Mouse (Mus musculus) small intestine, adult 2 months (tissue): ENCODE data around the gene Serf2.

Experiments
- CTCF ChIP-seq: fragments of 200-500 bp; IDR thresholded peaks from 2 replicates; pipeline ENCODE4 v1.5.1; 2012; ENCODE audit warnings: low read depth, mild to moderate bottlenecking, control low read depth, inconsistent platforms, low read length, moderate library complexity, mixed read lengths; ENCODE audit not compliant: insufficient replicate concordance, insufficient read length; ENCODE audit errors: extremely low read depth
- POLR2A ChIP-seq: fragments of 200-500 bp; IDR thresholded peaks from 2 replicates; pipeline ENCODE4 v1.6.1; 2012; ENCODE audit warnings: low read depth, mild to moderate bottlenecking, control low read depth, inconsistent platforms, low read length, moderate library complexity

DNA sequence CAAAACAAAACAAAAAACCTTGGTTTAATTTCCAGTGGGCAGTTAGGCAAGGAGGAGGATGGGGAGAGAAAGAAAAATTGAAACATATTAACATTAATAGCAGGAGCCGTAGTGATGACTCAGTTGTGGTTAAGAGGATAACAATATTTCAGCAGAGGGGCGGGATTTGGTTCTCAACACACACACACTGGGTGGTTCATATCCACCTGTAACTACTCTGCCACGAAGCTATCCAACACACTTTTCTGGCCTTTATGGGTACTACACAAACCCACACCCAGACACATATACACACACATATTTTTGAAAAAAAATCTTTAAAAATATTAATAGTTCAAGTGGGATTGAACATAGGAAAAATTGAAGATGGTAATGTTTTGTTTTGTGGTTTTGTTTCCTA, 2.0 kb upstream of the Serf2 start:
- TF ChIP-seq POLR2A, result no peak
- TF ChIP-seq CTCF, result no peak
